Mouse (Mus musculus): ENCODE measurements around the gene Fam57a.

- no peak for TF ChIP-seq POLR2A (IDR thresholded peaks at IDR 0.05; ENCODE audit: borderline replicate concordance, control insufficient read depth, low read depth, low read length)
- no peak for TF ChIP-seq CTCF (IDR thresholded peaks at IDR 0.05; ENCODE audit: control insufficient read depth, insufficient read depth, low read length)
These were observed 30.9 kb downstream of the Fam57a start for GRCm38 (mm10) chr11:76210228-76210985.

All from bone marrow, adult 2 months (tissue).